Mouse (Mus musculus): ENCODE data around the gene Wdr35. TPM values are rescaled to one million over a fixed set of nuclear protein-coding genes. Genes with fewer than 3 reads are reported as not detected.

The Wdr35 gene
- polyA plus RNA-seq, 1 experiment from 2014 or later: 12.5 TPM

DNA sequence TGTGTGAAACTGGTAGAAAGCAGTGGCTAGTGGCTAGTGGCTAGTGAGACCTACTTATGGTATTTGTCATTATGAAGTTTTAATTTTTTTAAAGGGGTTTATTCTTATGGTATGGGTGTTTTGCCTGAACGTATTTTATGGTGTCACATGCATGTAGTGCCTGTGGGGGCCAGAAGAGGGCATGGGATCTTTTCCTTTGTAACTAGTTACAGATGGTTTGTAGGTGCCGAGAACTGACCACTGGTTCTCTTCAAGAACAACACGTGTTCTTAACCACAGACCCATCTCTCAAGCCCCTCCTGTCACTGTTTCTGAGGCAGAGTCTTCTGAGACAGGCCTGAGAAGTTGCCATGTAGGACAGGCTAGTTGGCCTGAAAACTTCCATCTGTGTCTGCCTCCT lies 1.4 kb downstream of the Wdr35 start:
- 85% methylated on average over 3 of the region's 3 CpGs for WGBS (ENCODE audit: insufficient replicate concordance)
- H3K27me3 ChIP-seq (ENCODE audit: control insufficient read depth, insufficient read depth, low read length): no peaks in the 10 kb centered on the region
- H3K27ac ChIP-seq (ENCODE audit: low read depth, low read length): no peak overlapping the region
- no peaks in the 10 kb centered on the region for H3K9me3 ChIP-seq (replicated peaks; ENCODE audit: control insufficient read depth, low read length)
- H3K4me1 ChIP-seq (ENCODE audit: control insufficient read depth, insufficient read depth, low read length): no peaks in the 10 kb centered on the region
- H3K4me2 ChIP-seq: no peak overlapping the region
- H3K4me3 ChIP-seq (ENCODE audit: low read depth, low read length): no peak overlapping the region
- ATAC-seq (replicated peaks; ENCODE audit: insufficient number of reproducible peaks, low FRiP score, low TSS enrichment): no peak
- no peaks in the 10 kb centered on the region for H3K36me3 ChIP-seq (ENCODE audit: control insufficient read depth, insufficient read depth, low read length)
- H3K9ac ChIP-seq (ENCODE audit: low read depth, low read length): no peak overlapping the region

DNA sequence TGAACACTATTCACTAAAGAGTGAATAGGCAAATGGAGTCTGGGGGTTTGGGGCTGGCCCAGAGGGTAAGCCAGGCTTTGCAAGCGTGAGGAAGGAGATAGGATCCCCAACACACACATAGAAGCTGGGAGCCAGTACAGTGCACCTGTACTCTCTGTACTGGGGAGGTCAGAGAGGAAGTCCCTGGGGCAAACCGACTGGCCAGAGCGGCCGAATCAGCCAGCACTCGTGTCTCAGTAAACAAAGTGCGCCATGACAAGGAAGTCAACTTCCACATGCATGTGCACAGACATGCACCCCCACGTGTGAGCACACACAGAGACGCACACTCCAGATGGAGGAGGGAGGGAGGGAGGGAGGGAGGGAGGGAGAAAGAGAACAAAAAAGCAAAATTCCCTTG lies 19.5 kb downstream of the Wdr35 start:
- Histone ChIP-seq H3K27ac (ENCODE audit: low read depth, low read length) (no peak overlapping the region), H3K27me3 (ENCODE audit: control insufficient read depth, insufficient read depth, low read length) (no peaks in the 10 kb centered on the region), H3K9ac (ENCODE audit: low read depth, low read length) (no peak overlapping the region), H3K9me3 (replicated peaks; ENCODE audit: control insufficient read depth, low read length) (no peaks in the 10 kb centered on the region), H3K4me2 (no peak overlapping the region), H3K4me3 (ENCODE audit: low read depth, low read length) (no peak overlapping the region), H3K36me3 (ENCODE audit: control insufficient read depth, insufficient read depth, low read length) (no peaks in the 10 kb centered on the region), H3K4me1 (ENCODE audit: control insufficient read depth, insufficient read depth, low read length) (no peaks in the 10 kb centered on the region)
- no peak for ATAC-seq (replicated peaks; ENCODE audit: insufficient number of reproducible peaks, low FRiP score, low TSS enrichment)
- 88% methylated on average over 8 of the region's 8 CpGs for WGBS (ENCODE audit: insufficient replicate concordance)

DNA sequence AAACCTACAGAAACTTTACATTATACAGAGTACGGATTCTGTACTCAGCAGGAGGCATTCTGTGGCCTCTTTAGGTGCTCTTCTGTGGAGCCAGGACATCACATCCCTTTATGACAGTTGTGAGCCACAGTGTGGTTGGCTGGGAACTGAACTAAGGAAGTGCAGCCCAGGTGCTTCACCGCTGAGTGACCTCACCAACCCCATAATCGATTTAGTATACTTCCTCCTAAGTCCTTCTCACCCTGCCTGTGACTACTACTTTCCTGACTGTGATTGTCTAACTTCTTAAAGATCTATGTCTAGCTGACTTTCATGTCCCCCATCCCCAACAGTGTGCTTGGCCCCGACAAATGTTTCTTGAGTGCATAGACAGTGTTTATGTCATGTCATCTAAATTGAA lies 24.6 kb downstream of the Wdr35 start:
- Histone ChIP-seq H3K27me3 (ENCODE audit: control insufficient read depth, insufficient read depth, low read length) (no peaks in the 10 kb centered on the region), H3K4me2 (no peak overlapping the region), H3K27ac (ENCODE audit: low read depth, low read length) (no peak overlapping the region), H3K36me3 (ENCODE audit: control insufficient read depth, insufficient read depth, low read length) (no peaks in the 10 kb centered on the region), H3K4me3 (ENCODE audit: low read depth, low read length) (no peak overlapping the region), H3K9me3 (replicated peaks; ENCODE audit: control insufficient read depth, low read length) (no peaks in the 10 kb centered on the region), H3K4me1 (ENCODE audit: control insufficient read depth, insufficient read depth, low read length) (no peaks in the 10 kb centered on the region), H3K9ac (ENCODE audit: low read depth, low read length) (no peak overlapping the region)
- 89% methylated on average over 4 of the region's 4 CpGs for WGBS (ENCODE audit: insufficient replicate concordance)
- ATAC-seq (replicated peaks; ENCODE audit: insufficient number of reproducible peaks, low FRiP score, low TSS enrichment): no peak

DNA sequence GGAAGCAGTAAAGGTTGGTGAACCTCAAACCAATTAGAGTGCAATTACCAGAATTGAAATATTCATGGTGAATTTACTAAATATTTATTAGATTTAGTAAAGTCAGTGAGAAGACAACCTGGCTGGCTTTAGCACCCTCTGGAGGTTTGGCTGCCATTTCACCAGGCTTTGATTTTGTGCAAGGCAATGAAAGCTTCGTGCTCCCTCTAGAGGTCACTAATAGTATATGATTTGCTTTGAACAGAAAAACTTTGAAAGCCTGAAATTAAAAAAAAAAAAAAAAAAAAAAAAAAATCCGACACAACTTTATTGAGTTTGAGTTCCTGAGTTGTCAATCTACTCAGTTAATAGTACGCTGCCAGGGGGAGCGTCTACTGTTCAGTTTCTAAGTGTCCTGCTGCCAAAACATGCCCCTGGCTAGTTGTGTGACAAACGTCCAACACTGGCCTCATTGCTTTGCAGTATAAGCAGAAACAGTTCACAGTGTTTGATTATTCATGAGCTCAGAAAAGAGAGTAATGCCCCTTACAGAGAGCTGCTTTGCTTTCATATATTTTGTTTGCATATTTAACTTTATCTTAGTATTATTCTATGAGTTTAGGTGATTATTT lies 28.5 kb downstream of the Wdr35 start:
- H3K36me3 ChIP-seq (ENCODE audit: control insufficient read depth, insufficient read depth, low read length): no peaks in the 10 kb centered on the region
- no peaks in the 10 kb centered on the region for H3K27me3 ChIP-seq (ENCODE audit: control insufficient read depth, insufficient read depth, low read length)
- no peak overlapping the region for H3K27ac ChIP-seq (ENCODE audit: low read depth, low read length)
- H3K9me3 ChIP-seq (replicated peaks; ENCODE audit: control insufficient read depth, low read length): no peaks in the 10 kb centered on the region
- no peak for ATAC-seq (replicated peaks; ENCODE audit: insufficient number of reproducible peaks, low FRiP score, low TSS enrichment)
- no peaks in the 10 kb centered on the region for H3K4me1 ChIP-seq (ENCODE audit: control insufficient read depth, insufficient read depth, low read length)
- H3K4me2 ChIP-seq: no peak overlapping the region
- no peak overlapping the region for H3K4me3 ChIP-seq (ENCODE audit: low read depth, low read length)
- 15% methylated on average over 5 of the region's 5 CpGs for WGBS (ENCODE audit: insufficient replicate concordance)
- no peak overlapping the region for H3K9ac ChIP-seq (ENCODE audit: low read depth, low read length)

DNA sequence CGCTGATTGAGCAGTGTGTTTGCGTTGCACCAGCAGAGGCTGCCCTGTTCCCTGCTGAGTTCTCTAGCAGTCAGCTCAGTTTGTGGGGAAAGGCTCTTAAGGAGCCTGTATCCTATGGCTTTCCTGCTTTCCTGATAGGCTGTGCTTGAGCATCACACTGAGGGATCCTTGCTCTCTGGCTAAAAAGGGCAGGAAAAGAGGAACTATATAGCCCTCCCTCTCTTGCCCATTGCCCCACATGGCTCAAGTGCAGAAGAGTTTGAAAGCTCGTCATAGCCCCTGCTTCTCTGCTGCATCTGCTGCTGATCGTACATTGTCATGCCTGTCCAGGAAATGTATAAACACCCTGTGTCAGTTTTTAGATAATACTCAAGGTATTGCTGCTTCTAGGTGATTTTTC lies 33.5 kb downstream of the Wdr35 start:
- H3K4me2 ChIP-seq: no peak overlapping the region
- H3K36me3 ChIP-seq (ENCODE audit: control insufficient read depth, insufficient read depth, low read length): no peaks in the 10 kb centered on the region
- H3K27ac ChIP-seq (ENCODE audit: low read depth, low read length): no peak overlapping the region
- no peak overlapping the region for H3K9ac ChIP-seq (ENCODE audit: low read depth, low read length)
- no peak for ATAC-seq (replicated peaks; ENCODE audit: insufficient number of reproducible peaks, low FRiP score, low TSS enrichment)
- H3K4me1 ChIP-seq (ENCODE audit: control insufficient read depth, insufficient read depth, low read length): no peaks in the 10 kb centered on the region
- no peaks in the 10 kb centered on the region for H3K27me3 ChIP-seq (ENCODE audit: control insufficient read depth, insufficient read depth, low read length)
- WGBS (ENCODE audit: insufficient replicate concordance): 52% methylated on average over 4 of the region's 4 CpGs
- no peaks in the 10 kb centered on the region for H3K9me3 ChIP-seq (replicated peaks; ENCODE audit: control insufficient read depth, low read length)
- no peak overlapping the region for H3K4me3 ChIP-seq (ENCODE audit: low read depth, low read length)

DNA sequence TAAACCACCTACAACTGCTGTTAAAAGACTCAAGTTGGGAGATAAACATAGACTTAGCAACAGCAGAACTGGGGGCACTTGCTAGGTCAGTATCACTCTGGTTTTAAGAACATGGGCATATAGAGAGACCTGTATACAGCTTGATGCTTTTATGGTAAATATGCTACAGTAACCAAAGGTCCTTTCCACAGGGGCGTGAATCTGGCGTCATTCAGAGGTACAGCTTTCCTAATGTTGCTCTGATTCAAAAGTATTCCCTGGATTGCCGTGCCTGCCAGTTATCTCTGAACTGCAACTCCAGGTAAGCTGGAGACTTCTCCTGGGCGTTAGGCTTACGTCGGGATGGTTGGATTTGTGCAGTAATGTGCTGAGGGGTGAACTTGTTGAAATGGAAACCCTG lies 34.1 kb downstream of the Wdr35 start:
- Histone ChIP-seq H3K4me2 (no peak overlapping the region), H3K4me1 (ENCODE audit: control insufficient read depth, insufficient read depth, low read length) (no peaks in the 10 kb centered on the region)

DNA sequence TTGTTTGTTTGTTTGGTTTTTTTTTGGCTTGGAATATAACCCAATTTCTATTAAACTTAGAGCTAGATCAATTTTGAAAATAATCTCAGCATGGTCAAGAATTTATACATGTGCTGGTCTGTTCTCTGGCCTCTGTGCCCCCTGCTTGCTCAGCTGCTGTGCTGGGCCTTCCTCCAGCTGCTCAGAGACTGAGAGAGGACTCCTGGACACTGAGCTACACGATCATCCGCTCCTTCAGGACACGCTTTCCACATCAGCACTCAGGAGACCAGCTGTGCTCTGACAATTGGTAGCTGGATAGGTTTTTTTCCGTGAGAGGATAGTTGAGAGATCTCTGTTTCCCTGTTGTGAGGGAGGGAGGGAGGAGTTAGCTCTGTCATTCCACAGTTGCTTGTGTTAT lies 36.6 kb downstream of the Wdr35 start:
- 47% methylated on average over 4 of the region's 4 CpGs for WGBS (ENCODE audit: insufficient replicate concordance)

More for the DNA sequence above, 34.1 kb downstream of the Wdr35 start:
- WGBS (ENCODE audit: insufficient replicate concordance): 87% methylated on average over 6 of the region's 6 CpGs
- Histone ChIP-seq H3K27me3 (ENCODE audit: control insufficient read depth, insufficient read depth, low read length) (no peaks in the 10 kb centered on the region), H3K9ac (ENCODE audit: low read depth, low read length) (no peak overlapping the region), H3K36me3 (ENCODE audit: control insufficient read depth, insufficient read depth, low read length) (no peaks in the 10 kb centered on the region), H3K27ac (ENCODE audit: low read depth, low read length) (no peak overlapping the region), H3K4me3 (ENCODE audit: low read depth, low read length) (no peak overlapping the region), H3K9me3 (replicated peaks; ENCODE audit: control insufficient read depth, low read length) (no peaks in the 10 kb centered on the region)
- ATAC-seq (replicated peaks; ENCODE audit: insufficient number of reproducible peaks, low FRiP score, low TSS enrichment): no peak

DNA sequence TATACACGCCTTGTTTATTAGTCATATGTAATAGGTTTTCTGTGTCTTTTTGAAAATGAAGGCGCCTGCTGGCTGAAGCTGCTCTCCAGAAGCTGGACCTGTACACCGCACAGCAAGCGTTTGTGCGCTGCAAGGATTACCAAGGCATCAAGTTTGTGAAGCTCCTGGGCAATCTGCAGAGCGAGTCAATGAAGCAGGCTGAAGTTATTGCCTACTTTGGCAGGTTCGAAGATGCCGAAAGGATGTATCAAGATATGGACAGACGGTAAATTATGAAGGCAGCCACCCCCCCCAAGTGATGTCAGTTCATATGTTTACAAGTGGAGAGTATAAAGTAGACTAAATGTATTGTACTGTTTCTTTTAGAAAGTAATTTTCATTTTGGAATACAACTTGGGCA lies 42.7 kb downstream of the Wdr35 start:
- Histone ChIP-seq H3K9ac (ENCODE audit: low read depth, low read length) (no peak overlapping the region), H3K36me3 (ENCODE audit: control insufficient read depth, insufficient read depth, low read length) (no peaks in the 10 kb centered on the region), H3K9me3 (replicated peaks; ENCODE audit: control insufficient read depth, low read length) (no peaks in the 10 kb centered on the region), H3K27me3 (ENCODE audit: control insufficient read depth, insufficient read depth, low read length) (no peaks in the 10 kb centered on the region), H3K4me3 (ENCODE audit: low read depth, low read length) (no peak overlapping the region), H3K4me2 (no peak overlapping the region), H3K4me1 (ENCODE audit: control insufficient read depth, insufficient read depth, low read length) (no peaks in the 10 kb centered on the region), H3K27ac (ENCODE audit: low read depth, low read length) (no peak overlapping the region)
- WGBS (ENCODE audit: insufficient replicate concordance): 89% methylated on average over 9 of the region's 9 CpGs
- ATAC-seq (replicated peaks; ENCODE audit: insufficient number of reproducible peaks, low FRiP score, low TSS enrichment): no peak

More for the DNA sequence above, 36.6 kb downstream of the Wdr35 start:
- Histone ChIP-seq H3K27me3 (ENCODE audit: control insufficient read depth, insufficient read depth, low read length) (no peaks in the 10 kb centered on the region), H3K9ac (ENCODE audit: low read depth, low read length) (0 out of 2 replicates have a peak overlapping the region, but pooled peaks have one; percentile 10), H3K36me3 (ENCODE audit: control insufficient read depth, insufficient read depth, low read length) (no peaks in the 10 kb centered on the region), H3K9me3 (replicated peaks; ENCODE audit: control insufficient read depth, low read length) (no peaks in the 10 kb centered on the region), H3K4me3 (ENCODE audit: low read depth, low read length) (no peak overlapping the region), H3K4me2 (no peak overlapping the region), H3K4me1 (ENCODE audit: control insufficient read depth, insufficient read depth, low read length) (no peaks in the 10 kb centered on the region), H3K27ac (ENCODE audit: low read depth, low read length) (no peak overlapping the region)
- no peak for ATAC-seq (replicated peaks; ENCODE audit: insufficient number of reproducible peaks, low FRiP score, low TSS enrichment)

DNA sequence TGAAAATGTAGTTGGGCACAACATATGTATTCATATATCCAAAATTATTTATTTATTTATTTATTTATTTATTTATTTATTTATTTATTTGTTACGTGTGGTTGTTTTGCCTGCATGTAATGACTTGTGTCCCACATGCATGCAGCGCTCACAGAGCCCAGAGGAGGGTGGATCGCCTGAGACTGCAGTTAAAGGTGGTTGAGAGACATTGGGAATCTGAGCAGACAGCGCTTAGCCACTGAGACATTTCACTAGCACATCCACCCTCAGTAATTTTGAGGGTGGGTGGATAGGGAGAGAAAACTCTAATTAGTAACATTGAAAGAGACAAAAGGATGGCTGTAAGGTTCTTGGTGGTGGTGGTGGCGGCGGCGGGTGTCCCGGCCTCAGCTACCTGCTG lies 46.7 kb downstream of the Wdr35 start:
- 90% methylated on average over 8 of the region's 8 CpGs for WGBS (ENCODE audit: insufficient replicate concordance)
- H3K27ac ChIP-seq (ENCODE audit: low read depth, low read length): no peak overlapping the region
- H3K4me3 ChIP-seq (ENCODE audit: low read depth, low read length): no peak overlapping the region

More for the DNA sequence above, 46.7 kb downstream of the Wdr35 start:
- no peak for ATAC-seq (replicated peaks; ENCODE audit: insufficient number of reproducible peaks, low FRiP score, low TSS enrichment)
- no peaks in the 10 kb centered on the region for H3K27me3 ChIP-seq (ENCODE audit: control insufficient read depth, insufficient read depth, low read length)
- no peak overlapping the region for H3K9ac ChIP-seq (ENCODE audit: low read depth, low read length)
- H3K9me3 ChIP-seq (replicated peaks; ENCODE audit: control insufficient read depth, low read length): no peaks in the 10 kb centered on the region
- H3K4me1 ChIP-seq (ENCODE audit: control insufficient read depth, insufficient read depth, low read length): no peaks in the 10 kb centered on the region
- H3K4me2 ChIP-seq: no peak overlapping the region
- no peaks in the 10 kb centered on the region for H3K36me3 ChIP-seq (ENCODE audit: control insufficient read depth, insufficient read depth, low read length)

Data from heart, embryonic 11.5 days (tissue).